Mouse (Mus musculus) hematopoietic multipotent progenitor cell, adult 10-12 weeks (in vitro differentiated cells): ENCODE results near the gene Gpam. TPM values are rescaled to one million over a fixed set of nuclear protein-coding genes. Genes with fewer than 3 reads are reported as not detected.

ENCODE experiments used
- polyA plus RNA-seq: library from polyadenylated mRNA; stranded (reverse); fragments of >175 nt; gene quantifications from 2 replicates; pipeline ENCODE4 v1.2.3, GENCODE M21; 2012; ENCODE audit warnings: low replicate concordance

Gpam gene
- polyA plus RNA-seq, result 1.4 and 4.2 TPM in 2 replicates

DNA sequence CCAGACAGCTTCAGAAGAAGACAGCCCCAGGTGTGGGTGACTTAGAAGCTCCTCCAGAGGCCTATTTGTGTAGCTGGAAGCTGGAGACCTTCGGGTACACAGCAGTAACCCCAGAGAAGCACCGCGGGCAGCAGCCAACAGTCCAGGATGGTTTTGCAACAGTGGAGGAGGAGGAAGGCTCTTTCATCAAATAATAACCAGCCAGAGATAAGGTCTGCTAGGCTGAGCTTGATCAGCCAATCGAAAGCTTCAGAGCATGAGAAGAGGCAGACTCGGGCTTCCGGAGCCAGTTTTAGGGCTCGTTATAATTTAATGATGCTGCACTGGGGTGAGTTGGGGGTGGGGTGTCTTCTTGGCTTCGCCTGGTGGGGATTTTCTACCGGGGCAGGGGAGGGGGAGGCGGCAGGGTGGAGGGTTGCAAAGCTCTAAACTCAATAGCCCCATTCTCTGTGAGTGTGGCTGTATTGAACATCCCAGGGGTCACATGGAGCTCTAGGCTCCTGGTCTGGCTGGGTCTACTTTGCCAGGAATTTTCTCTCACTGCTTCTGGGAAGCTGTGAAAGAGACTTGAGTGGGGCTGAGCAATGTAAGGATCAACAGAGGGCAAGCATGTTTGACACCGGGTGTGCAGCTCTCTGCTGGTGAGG, at the start of gene Gpam:
Gpam (minus strand) TSS at position 167 of the 647 bp plus-strand sequence.

Other genes with a start within 250 kb of the Gpam start
- not detected in 2 replicates for gene Tectb, start 53.5 kb upstream of the Gpam start, polyA plus RNA-seq
- not detected in 2 replicates for gene Gucy2g, start 114.0 kb upstream of the Gpam start, polyA plus RNA-seq
- gene Acsl5, start 124.7 kb upstream of the Gpam start, polyA plus RNA-seq, result 16.8 and 17.6 TPM in 2 replicates
- gene Zdhhc6, start 188.8 kb upstream of the Gpam start, polyA plus RNA-seq, result 5.4 and 17.2 TPM in 2 replicates
- 6.7 and 9.7 TPM in 2 replicates for gene Vti1a, start 189.1 kb upstream of the Gpam start, polyA plus RNA-seq